Mouse (Mus musculus) lung, postnatal 0 days (tissue): ENCODE results near the gene Ndel1.

Source experiments
- CTCF ChIP-seq: IDR thresholded peaks from 2 replicates; pipeline ENCODE4 v1.5.1; 2016; ENCODE audit warnings: antibody characterized with exemption, mild to moderate bottlenecking
- EP300 ChIP-seq: IDR thresholded peaks from 2 replicates; pipeline ENCODE4 v1.6.1; 2016; ENCODE audit warnings: antibody characterized with exemption, mild to moderate bottlenecking, control low read depth

GRCm38 (mm10) chr11:68892233-68892832 is 20.7 kb upstream of the Ndel1 start:
- TF ChIP-seq CTCF (no peak), EP300 (no peak)
